Comparison of ENCODE assay signal across 29 mouse cellular contexts in genomic region chr9:53517373-53518009, GRCm38 (mm10). TPM values are rescaled to one million over a fixed set of nuclear protein-coding genes. Genes with fewer than 3 reads are reported as not detected.
A peak's percentile ranks its signal among the peaks of the same experiment; 100 is the strongest.
DNase-seq lines count a peak whose midpoint lies in the region; ATAC-seq and TF ChIP-seq lines count a peak whose summit lies in the region.
"Had no signal": no experiment of that assay in that cellular context is flagged by ENCODE, and none has a peak within 500 bp of the region (broad histone marks: within the 10 kb centered on the region; RNA-seq: fewer than 3 reads in every experiment).

No protein-coding gene starts in this region.

- H3K9me3 ChIP-seq in limb, embryonic 14.5 days (ENCODE audit: control insufficient read depth, low read length) = no peaks in the 10 kb centered on the region
- H3K9me3 ChIP-seq in limb, embryonic 10.5 days (replicated peaks) = no peaks in the 10 kb centered on the region
- H3K9me3 ChIP-seq: embryonic facial prominence, embryonic 15.5 days; hindbrain, embryonic 10.5 days; liver, embryonic 15.5 days; lung, embryonic 15.5 days; megakaryocyte, embryonic 14.5 days had no signal

- no peak overlapping the region for H3K9ac ChIP-seq in limb, embryonic 14.5 days (ENCODE audit: low read depth, low read length, severe bottlenecking)
- H3K9ac ChIP-seq: embryonic facial prominence, embryonic 15.5 days; liver, embryonic 15.5 days; lung, embryonic 15.5 days had no signal

- H3ac ChIP-seq in C2C12 (ENCODE audit: control insufficient read depth, insufficient read length, low read depth) = no peak overlapping the region

- ATAC-seq in limb, embryonic 14.5 days (ENCODE audit: low FRiP score, low read depth) = no peak
- ATAC-seq: activated CD4-positive, CD25-positive, alpha-beta regulatory T cell, adult 4 months; forebrain, embryonic 16.5 days had no signal

- peak; percentile 6 for DNase-seq in limb, embryonic 14.5 days (ENCODE audit: low spot score)
- DNase-seq in limb, embryonic 10.5 days (ENCODE audit: low spot score) = no peak
- peak; percentile 4 for DNase-seq in brain, adult 2 months (ENCODE audit: low read depth, low spot score)
- peak; percentile 45 for DNase-seq in mesoderm, embryonic 11.5 days (ENCODE audit: low read depth, low spot score)
- no peak for DNase-seq in left cerebral cortex, postnatal 25 days (ENCODE audit: low spot score in 2 of 2)
- no peak for DNase-seq in layer of hippocampus, adult 11-12 months (ENCODE audit: low spot score)
- DNase-seq: adrenal gland, adult 8-10 months; B cell, adult 2 months; cerebellum, adult 8-10 months; cerebellum, postnatal 36 days; embryo, embryonic 11 days; gastrocnemius, postnatal 14 days; heart, adult 11 months; kidney, adult 2 months; kidney, postnatal 14 days; layer of hippocampus, postnatal 36 days; liver; lung, postnatal 36 days; thymus, adult 2 months had no signal

- no peaks in the 10 kb centered on the region for H3K79me3 ChIP-seq in C2C12 (ENCODE audit: low read depth)

- no peaks in the 10 kb centered on the region for H3K4me1 ChIP-seq in limb, embryonic 14.5 days (ENCODE audit: control insufficient read depth, insufficient read depth, low read length)
- H3K4me1 ChIP-seq in limb, embryonic 10.5 days = no peaks in the 10 kb centered on the region
- H3K4me1 ChIP-seq: embryonic facial prominence, embryonic 15.5 days; hindbrain, embryonic 10.5 days; liver, embryonic 15.5 days; lung, embryonic 15.5 days had no signal

- no peak overlapping the region for H3K4me2 ChIP-seq in limb, embryonic 14.5 days (replicated peaks; ENCODE audit: low read depth, low read length, severe bottlenecking)
- H3K4me2 ChIP-seq: embryonic facial prominence, embryonic 15.5 days; heart, embryonic 11.5 days; liver, embryonic 15.5 days; lung, embryonic 15.5 days had no signal

- no peaks in the 10 kb centered on the region for H3K27me3 ChIP-seq in limb, embryonic 14.5 days (ENCODE audit: control insufficient read depth, insufficient read depth, low read length)
- no peaks in the 10 kb centered on the region for H3K27me3 ChIP-seq in limb, embryonic 10.5 days (ENCODE audit: low read depth, poor library complexity, severe bottlenecking)
- H3K27me3 ChIP-seq in C2C12 (ENCODE audit: control insufficient read depth, insufficient read depth, insufficient read length) = no peaks in the 10 kb centered on the region
- H3K27me3 ChIP-seq: embryonic facial prominence, embryonic 15.5 days; liver, embryonic 15.5 days; lung, embryonic 15.5 days; megakaryocyte, embryonic 14.5 days had no signal

- 69% methylated on average over 9 of the region's 9 CpGs for WGBS in limb, embryonic 14.5 days
- 90% methylated on average over 9 of the region's 9 CpGs for WGBS in limb, embryonic 10.5 days

- H3K4me3 ChIP-seq in limb, embryonic 14.5 days (replicated peaks; ENCODE audit: low read length) = no peak overlapping the region
- H3K4me3 ChIP-seq in limb, embryonic 10.5 days = no peak overlapping the region
- no peak overlapping the region for H3K4me3 ChIP-seq in C2C12 (ENCODE audit: insufficient read depth, poor library complexity, severe bottlenecking)
- H3K4me3 ChIP-seq: embryonic facial prominence, embryonic 15.5 days; hindbrain, embryonic 10.5 days; liver, embryonic 15.5 days; lung, embryonic 15.5 days; megakaryocyte, embryonic 14.5 days had no signal

- no peaks in the 10 kb centered on the region for H3K79me2 ChIP-seq in C2C12 (ENCODE audit: control insufficient read depth, insufficient read depth)

- TF ChIP-seq CTCF in C2C12 (IDR thresholded peaks at IDR 0.05; ENCODE audit: control insufficient read depth, insufficient read depth, insufficient read length) = no peak

- H3K36me3 ChIP-seq in limb, embryonic 14.5 days (ENCODE audit: control insufficient read depth, insufficient read depth, low read length) = peaks cover 27% of the 10 kb centered on the region
- peaks cover 47% of the 10 kb centered on the region for H3K36me3 ChIP-seq in limb, embryonic 10.5 days
- peaks cover 22% of the 10 kb centered on the region for H3K36me3 ChIP-seq in C2C12 (ENCODE audit: control insufficient read depth, insufficient read depth)

- intact Hi-C loops in left cerebral cortex, postnatal 25 days (cut with DNase I) = no loop called here

- H3K27ac ChIP-seq in limb, embryonic 14.5 days (replicated peaks; ENCODE audit: low read depth, low read length) = no peak overlapping the region
- H3K27ac ChIP-seq in limb, embryonic 10.5 days = no peak overlapping the region
- H3K27ac ChIP-seq: embryonic facial prominence, embryonic 15.5 days; hindbrain, embryonic 10.5 days; liver, embryonic 15.5 days; lung, embryonic 15.5 days; stomach, postnatal 0 days had no signal

- no peak for TF ChIP-seq POLR2A in limb, embryonic 14.5 days (IDR thresholded peaks at IDR 0.05; ENCODE audit: borderline replicate concordance, extremely low read depth, insufficient read depth, insufficient read length)

TF ChIP-seq in C2C12, 6 proteins besides CTCF, POLR2A, EP300 and RAD21:
- peak; percentile 37 for TF ChIP-seq MYOD1 (IDR thresholded peaks at IDR 0.05; ENCODE audit: control insufficient read depth, insufficient read length, low read depth)
- TF ChIP-seq MYOG (IDR thresholded peaks at IDR 0.05; ENCODE audit: control insufficient read depth, extremely low read depth, insufficient read length) = no peak

RNA-seq across cellular contexts. Expression of gene Atm, which starts 19.0 kb away (rescaled TPM):
- 6.4 and 11.0 TPM in 2 replicates for polyA plus RNA-seq in limb, embryonic 14.5 days (2012; rRNA removed)
- 12.5 and 15.6 TPM in 2 replicates for polyA plus RNA-seq in limb, embryonic 14.5 days (2014; fragmentation: Nextera tagmentation; extraction: Ambion mirVana)
- polyA plus RNA-seq in limb, embryonic 10.5 days (2016; fragmentation: Nextera tagmentation; extraction: Ambion mirVana) = 14.3 and 18.3 TPM in 2 replicates
- 3.3 TPM for polyA plus RNA-seq in C2C12 (2012; fragmentation: generic; extraction: Trizol)
- total RNA-seq in left cerebral cortex, postnatal 25 days (2021) = 10 to 100 TPM; 15.3 to 16.8 TPM

RNA-seq across cellular contexts. Expression of gene Npat, which starts 19.4 kb away (rescaled TPM):
- 12.8 and 15.1 TPM in 2 replicates for polyA plus RNA-seq in limb, embryonic 14.5 days (2012; rRNA removed)
- polyA plus RNA-seq in limb, embryonic 14.5 days (2014; fragmentation: Nextera tagmentation; extraction: Ambion mirVana) = 21.1 and 23.1 TPM in 2 replicates
- polyA plus RNA-seq in limb, embryonic 10.5 days (2016; fragmentation: Nextera tagmentation; extraction: Ambion mirVana) = 18.8 and 22.0 TPM in 2 replicates
- polyA plus RNA-seq in C2C12 (2012; fragmentation: generic; extraction: Trizol) = 3.0 TPM
- 10 to 100 TPM; 17.5 to 20.4 TPM for total RNA-seq in left cerebral cortex, postnatal 25 days (2021)

Comparison
In these comparisons a context has a peak if more than half of its experiments do, and no peak if none do; other contexts are left out.
1. DNase-seq: peak in limb, embryonic 14.5 days (single experiment), brain, adult 2 months (single experiment) and mesoderm, embryonic 11.5 days (single experiment); none in limb, embryonic 10.5 days (single experiment), left cerebral cortex, postnatal 25 days (0 of 2) and layer of hippocampus, adult 11-12 months (single experiment).